Mouse (Mus musculus) limb, embryonic 14.5 days (tissue): Measurements from ENCODE around the gene Bag6. TPM values are rescaled to one million over a fixed set of nuclear protein-coding genes. Genes with fewer than 3 reads are reported as not detected.

Experiments used
- ATAC-seq: fragments of 200-750 bp; cut with Nextera tagmentation; 2 replicates; pipeline ENCODE4 v1.8.0; 2017; ENCODE audit warnings: low read depth, moderate number of reproducible peaks, moderate TSS enrichment; ENCODE audit not compliant: low FRiP score
- DNase-seq: peaks from one replicate; pipeline ENCODE4 v3.0.0-alpha.2; 2015; ENCODE audit warnings: low spot score
- H3K27ac ChIP-seq: fragments of 300-500 bp; sonication (generic); replicated peaks from 2 replicates; pipeline ENCODE4 v1.5.1; 2014; ENCODE audit warnings: low read depth, mild to moderate bottlenecking, low read length, moderate library complexity, mixed read lengths
- H3K27me3 ChIP-seq: fragments of 300-500 bp; sonication (generic); 2 replicates; pipeline ENCODE4 v1.6.1; 2014; ENCODE audit warnings: low read length, mixed read lengths; ENCODE audit not compliant: control insufficient read depth, insufficient read depth
- H3K36me3 ChIP-seq: fragments of 300-500 bp; sonication (generic); 2 replicates; pipeline ENCODE4 v1.6.1; 2014; ENCODE audit warnings: mild to moderate bottlenecking, low read length, moderate library complexity, mixed read lengths; ENCODE audit not compliant: control insufficient read depth, insufficient read depth
- H3K4me1 ChIP-seq: fragments of 300-500 bp; sonication (generic); 2 replicates; pipeline ENCODE4 v1.6.1; 2014; ENCODE audit warnings: antibody characterized with exemption, low read length, mixed read lengths; ENCODE audit not compliant: control insufficient read depth, insufficient read depth
- H3K4me2 ChIP-seq: fragments of 300-500 bp; sonication (generic); replicated peaks from 2 replicates; pipeline ENCODE4 v1.6.1; 2014; ENCODE audit warnings: low read depth, mild to moderate bottlenecking, low read length, moderate library complexity; ENCODE audit not compliant: severe bottlenecking
- H3K4me3 ChIP-seq: fragments of 300-500 bp; sonication (generic); replicated peaks from 2 replicates; pipeline ENCODE4 v1.5.1; 2014; ENCODE audit warnings: low read length
- H3K9ac ChIP-seq: fragments of 300-500 bp; sonication (generic); 2 replicates; pipeline ENCODE4 v1.6.1; 2014; ENCODE audit warnings: mild to moderate bottlenecking, low read depth, low read length, moderate library complexity; ENCODE audit not compliant: severe bottlenecking
- H3K9me3 ChIP-seq: fragments of 300-500 bp; sonication (generic); 2 replicates; pipeline ENCODE4 v1.6.1; 2016; ENCODE audit warnings: low read length; ENCODE audit not compliant: control insufficient read depth
- POLR2A ChIP-seq: fragments of 200-500 bp; IDR thresholded peaks from 2 replicates; pipeline ENCODE4 v1.8.0; 2012; ENCODE audit warnings: inconsistent platforms, mild to moderate bottlenecking, moderate library complexity, borderline replicate concordance; ENCODE audit not compliant: insufficient read depth, insufficient read length; ENCODE audit errors: extremely low read depth
- WGBS: fragments of 180-500 bp; shearing (Covaris S2); extraction: QIAGEN DNeasy Blood & Tissue Kit; methylation state at CpG from one replicate; pipeline ENCODE4 v1.1.7; 2014; 5-methylcytosine and 5-hydroxymethylcytosine counted together
- polyA plus RNA-seq, 2 experiments: library from polyadenylated mRNA; depleted of rRNA in 1 of 2; stranded (reverse) in 1 of 2; unstranded in 1 of 2; fragments of >200 nt; fragmentation: Nextera tagmentation in 1 of 2; extraction: Ambion mirVana in 1 of 2; gene quantifications; 2 replicates each; pipeline versions ENCODE4 v1.2.1 to v1.2.3; 2012 to 2014

The Bag6 gene
- polyA plus RNA-seq, 2 experiments: 76.2 to 265 TPM

DNA sequence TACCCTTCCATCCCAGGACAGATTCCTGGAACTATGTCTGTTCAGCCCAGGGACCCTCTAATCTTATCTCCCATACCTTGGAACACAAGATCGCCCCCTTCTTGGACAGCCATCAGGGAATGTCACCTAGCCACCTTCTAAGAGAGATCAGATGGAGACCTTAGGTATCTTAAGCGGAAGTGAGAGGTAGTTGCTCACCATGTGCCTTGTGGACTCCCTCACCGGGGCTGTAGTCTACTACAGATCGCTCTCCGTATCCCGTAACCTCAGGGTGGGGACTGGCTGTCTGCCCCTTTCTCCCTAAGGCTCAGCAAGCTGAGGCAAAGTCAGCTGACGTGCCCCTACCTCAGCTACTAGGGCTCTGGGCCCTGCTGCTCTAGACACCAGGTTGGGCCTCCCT, 30.9 kb upstream of the Bag6 start:
- ATAC-seq (no peak), DNase-seq (no peak)
- no peak overlapping the region for H3K4me3 ChIP-seq
- no peaks in the 10 kb centered on the region for H3K27me3 ChIP-seq
- H3K27ac ChIP-seq: no peak overlapping the region
- no peak for TF ChIP-seq POLR2A
- no peak overlapping the region for H3K4me2 ChIP-seq
- H3K4me1 ChIP-seq: 0 out of 2 replicates have a peak, but pooled peaks cover 2% of the 10 kb centered on the region
- WGBS: 90% methylated on average over 7 of the region's 7 CpGs
- H3K36me3 ChIP-seq: peaks cover 49% of the 10 kb centered on the region
- H3K9me3 ChIP-seq: no peaks in the 10 kb centered on the region
- no peak overlapping the region for H3K9ac ChIP-seq

DNA sequence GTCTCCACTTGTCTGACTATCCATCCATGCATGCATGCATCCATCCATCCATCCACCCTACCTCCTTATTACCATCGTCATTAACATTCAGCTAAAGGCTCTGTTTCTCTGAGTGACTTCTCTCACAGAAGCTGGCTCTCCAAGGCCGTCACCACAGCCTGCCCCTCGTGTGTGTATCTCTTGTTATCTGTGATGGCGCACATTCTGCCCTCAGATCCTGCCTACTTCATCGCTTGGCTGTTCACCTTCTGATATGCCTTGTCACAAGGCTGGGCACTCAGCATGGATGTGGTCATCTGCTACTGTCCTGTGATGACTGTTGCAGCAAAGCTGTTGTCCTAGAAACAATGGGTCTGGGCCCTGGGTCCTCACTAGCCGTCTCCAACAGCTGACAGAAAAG, 30.2 kb upstream of the Bag6 start:
- TF ChIP-seq POLR2A: no peak
- DNase-seq (no peak), ATAC-seq (no peak)
- Histone ChIP-seq H3K4me1 (0 out of 2 replicates have a peak, but pooled peaks cover 2% of the 10 kb centered on the region), H3K36me3 (peaks cover 43% of the 10 kb centered on the region), H3K27ac (no peak overlapping the region), H3K4me2 (no peak overlapping the region), H3K9ac (no peak overlapping the region), H3K9me3 (no peaks in the 10 kb centered on the region), H3K4me3 (no peak overlapping the region), H3K27me3 (no peaks in the 10 kb centered on the region)
- WGBS: 85% methylated on average over 6 of the region's 6 CpGs

DNA sequence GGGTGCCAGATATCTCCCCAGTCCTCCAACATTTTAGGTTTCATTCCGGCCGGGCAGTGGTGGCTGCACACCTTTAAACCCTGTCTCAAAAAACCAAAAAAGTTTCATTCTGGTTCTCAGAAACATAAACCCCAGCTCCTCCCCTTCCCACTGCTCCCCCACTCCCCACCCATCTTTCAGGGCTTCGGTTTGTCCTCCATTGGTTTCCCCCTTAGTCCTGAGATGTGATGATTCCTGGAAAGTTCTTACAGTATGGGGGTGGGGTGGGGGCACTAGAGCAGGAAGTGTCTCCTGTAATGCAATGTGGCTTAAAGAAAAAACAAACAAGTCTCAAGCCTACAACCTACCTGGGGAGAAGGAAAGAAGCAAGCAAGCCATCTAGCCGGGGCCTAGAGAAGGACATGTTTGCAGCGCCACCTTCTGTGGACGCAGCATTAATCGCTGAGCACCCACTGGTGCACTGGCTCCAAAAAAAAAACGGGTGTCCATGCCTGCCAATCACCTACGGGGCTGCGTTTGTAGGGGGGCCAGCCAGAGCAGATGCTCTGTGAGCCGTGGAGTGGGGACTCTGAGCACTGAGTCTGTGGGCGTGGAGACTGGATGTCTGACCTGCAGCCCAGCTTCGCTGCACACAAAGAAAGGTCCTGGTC, 29.1 kb upstream of the Bag6 start:
- Histone ChIP-seq H3K9me3 (no peaks in the 10 kb centered on the region), H3K9ac (peak overlapping the region; percentile 25; the same call in 1 of the 2 replicates), H3K27me3 (no peaks in the 10 kb centered on the region), H3K4me3 (no peak overlapping the region), H3K27ac (no peak overlapping the region), H3K36me3 (peaks cover 32% of the 10 kb centered on the region), H3K4me2 (no peak overlapping the region), H3K4me1 (0 out of 2 replicates have a peak, but pooled peaks cover 2% of the 10 kb centered on the region)
- TF ChIP-seq POLR2A: no peak
- 31% methylated on average over 13 of the region's 13 CpGs for WGBS
- ATAC-seq (peak; percentile 28; the same call in 1 of the 2 replicates), DNase-seq (peak; percentile 33)

DNA sequence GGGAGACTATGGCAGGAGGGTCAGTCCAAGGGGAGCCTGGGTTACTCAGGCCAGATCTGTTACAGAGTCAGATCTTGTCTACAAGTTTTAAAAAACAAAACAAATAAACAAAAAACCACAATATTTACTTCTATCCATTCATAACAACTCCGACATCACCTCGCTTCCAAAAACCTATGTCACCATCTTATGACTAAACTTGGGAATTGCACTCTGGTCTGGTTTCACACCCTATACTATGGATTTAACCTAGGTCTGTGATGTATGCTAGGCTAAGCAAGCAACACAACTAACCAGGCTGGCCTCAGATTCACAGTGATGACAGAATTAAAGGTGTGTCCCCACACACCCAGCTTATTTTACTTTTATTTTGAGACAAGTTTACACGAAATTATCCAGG, 28.5 kb upstream of the Bag6 start:
- Histone ChIP-seq H3K27ac (no peak overlapping the region), H3K9ac (peak overlapping the region; percentile 25; the same call in 1 of the 2 replicates), H3K4me3 (no peak overlapping the region), H3K27me3 (no peaks in the 10 kb centered on the region), H3K36me3 (peaks cover 25% of the 10 kb centered on the region), H3K4me2 (no peak overlapping the region), H3K9me3 (no peaks in the 10 kb centered on the region), H3K4me1 (0 out of 2 replicates have a peak, but pooled peaks cover 2% of the 10 kb centered on the region)
- 70% methylated on average over 3 of the region's 3 CpGs for WGBS
- DNase-seq: no peak
- no peak for ATAC-seq
- no peak for TF ChIP-seq POLR2A

DNA sequence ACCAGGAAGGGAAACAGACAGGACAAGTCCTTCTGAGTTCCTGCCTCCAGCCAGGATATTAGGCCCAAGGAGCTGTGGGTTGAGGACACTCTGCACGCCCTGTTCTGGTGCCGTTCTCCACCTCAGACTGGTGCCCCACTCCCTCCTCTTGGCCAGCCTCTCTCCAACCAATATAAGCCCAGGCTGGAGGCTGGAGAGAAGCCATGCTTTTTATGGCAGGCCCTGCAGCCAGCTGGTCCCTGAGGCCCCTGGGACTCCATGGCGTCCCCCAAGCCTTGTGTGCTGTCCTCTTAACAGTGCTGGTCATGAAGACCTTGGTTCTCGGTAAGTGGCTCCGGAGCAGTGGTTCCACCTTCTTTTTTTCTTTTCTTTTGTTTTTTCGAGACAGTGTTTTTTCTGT, 26.9 kb upstream of the Bag6 start, which contains the start of gene Ly6g5c:
Ly6g5c (plus strand) TSS at position 183 of the 400 bp plus-strand sequence.
- Histone ChIP-seq H3K27ac (no peak within 1 kb of the TSS), H3K4me2 (no peak within 1 kb of the TSS), H3K9me3 (no peaks in the 10 kb centered on the region), H3K36me3 (peaks cover 10% of the 10 kb centered on the region), H3K4me1 (0 out of 2 replicates have a peak, but pooled peaks cover 2% of the 10 kb centered on the region), H3K9ac (no peak within 1 kb of the TSS), H3K27me3 (no peaks in the 10 kb centered on the region), H3K4me3 (no peak within 1 kb of the TSS)
- no peak for ATAC-seq
- DNase-seq: no peak
- 91% methylated on average over 6 of the region's 6 CpGs for WGBS
- TF ChIP-seq POLR2A: no peak
